Mouse (Mus musculus) MEL (cell line): ENCODE results near the gene Zfp422. TPM values are rescaled to one million over a fixed set of nuclear protein-coding genes. Genes with fewer than 3 reads are reported as not detected.

Experiments
- DNase-seq: peaks from one replicate; pipeline ENCODE4 v3.0.0; 2011; ENCODE audit warnings: low read depth, low spot score
- H3K27ac ChIP-seq: 2 replicates; pipeline ENCODE4 v1.5.1; 2012; ENCODE audit warnings: low read depth, mild to moderate bottlenecking, control low read depth, low read length, moderate library complexity; ENCODE audit not compliant: control insufficient read depth
- H3K27me3 ChIP-seq, 2 experiments: fragments of 150-350 bp in 1 of 2; sonication (generic) in 1 of 2; 2 replicates each; pipeline ENCODE4 v1.6.1; 2012; ENCODE audit warnings: low read length in 2 of 2, mild to moderate bottlenecking in 2 of 2, improper control_type of control experiment in 1 of 2, moderate library complexity in 1 of 2; ENCODE audit not compliant: insufficient read depth in 2 of 2, control insufficient read depth in 1 of 2
- H3K36me3 ChIP-seq, 2 experiments: 2 replicates each; pipeline ENCODE4 v1.6.1; 2012 to 2014; ENCODE audit warnings: low read length in 2 of 2, improper control_type of control experiment in 1 of 2, inconsistent platforms in 1 of 2, mild to moderate bottlenecking in 1 of 2; ENCODE audit not compliant: insufficient read depth in 2 of 2, control insufficient read depth in 1 of 2
- H3K4me1 ChIP-seq, 2 experiments: fragments of 150-350 bp in 1 of 2; sonication (generic) in 1 of 2; 2 replicates each; pipeline ENCODE4 v1.6.1; 2012; ENCODE audit warnings: low read length in 2 of 2, improper control_type of control experiment in 1 of 2, mild to moderate bottlenecking in 1 of 2; ENCODE audit not compliant: insufficient read depth in 2 of 2, control insufficient read depth in 1 of 2
- H3K4me3 ChIP-seq, 2 experiments: fragments of 150-350 bp in 1 of 2; sonication (generic) in 1 of 2; 2 replicates each; pipeline ENCODE4 v1.5.1; 2012; ENCODE audit warnings: low read depth in 2 of 2, low read length in 2 of 2, mild to moderate bottlenecking in 2 of 2, moderate library complexity in 2 of 2, control low read depth in 1 of 2, improper control_type of control experiment in 1 of 2; ENCODE audit not compliant: control insufficient read depth in 1 of 2, insufficient read depth in 1 of 2
- H3K79me2 ChIP-seq: 2 replicates; pipeline ENCODE4 v1.6.1; 2012; ENCODE audit warnings: mild to moderate bottlenecking, low read length, moderate library complexity; ENCODE audit not compliant: control insufficient read depth, poor library complexity, insufficient read depth
- H3K9ac ChIP-seq: 2 replicates; pipeline ENCODE4 v1.6.1; 2012; ENCODE audit warnings: low read depth, mild to moderate bottlenecking, control low read depth, low read length, moderate library complexity; ENCODE audit not compliant: control insufficient read depth, poor library complexity, severe bottlenecking
- H3K9me3 ChIP-seq: fragments of 150-350 bp; sonication (generic); replicated peaks from 2 replicates; pipeline ENCODE4 v1.6.1; 2012; ENCODE audit warnings: mild to moderate bottlenecking, low read length, improper control_type of control experiment, moderate library complexity; ENCODE audit not compliant: insufficient read depth
- CTCF ChIP-seq, 3 experiments: IDR thresholded peaks in 2 of 3; conservative IDR thresholded peaks in 1 of 3; 2 replicates each; pipeline ENCODE4 v1.5.1; 2011 to 2012; ENCODE audit warnings: low read length in 3 of 3, low read depth in 2 of 3, mild to moderate bottlenecking in 2 of 3, improper control_type of control experiment in 1 of 3, inconsistent platforms in 1 of 3, mixed read lengths in 1 of 3, moderate library complexity in 1 of 3; ENCODE audit not compliant: control insufficient read depth in 1 of 3, insufficient read depth in 1 of 3, poor library complexity in 1 of 3, severe bottlenecking in 1 of 3
- E2F4 ChIP-seq: IDR thresholded peaks from 2 replicates; pipeline ENCODE4 v1.6.1; 2011; ENCODE audit warnings: low read depth, low read length, improper control_type of control experiment, borderline replicate concordance
- ELF1 ChIP-seq: IDR thresholded peaks from 2 replicates; pipeline ENCODE4 v1.6.1; 2014; ENCODE audit warnings: low read depth, mild to moderate bottlenecking, inconsistent platforms, low read length, improper control_type of control experiment, moderate library complexity
- ETS1 ChIP-seq: IDR thresholded peaks from 2 replicates; pipeline ENCODE4 v1.6.1; 2012; ENCODE audit warnings: low read depth, mild to moderate bottlenecking, inconsistent platforms, low read length, improper control_type of control experiment, moderate library complexity
- GABPA ChIP-seq: IDR thresholded peaks from 2 replicates; pipeline ENCODE4 v1.6.1; 2012; ENCODE audit warnings: low read depth, mild to moderate bottlenecking, inconsistent platforms, low read length, improper control_type of control experiment, moderate library complexity
- JUND ChIP-seq: IDR thresholded peaks from 2 replicates; pipeline ENCODE4 v1.6.1; 2011; ENCODE audit warnings: low read depth, mild to moderate bottlenecking, improper control_type of control experiment, low read length
- KAT2A ChIP-seq: conservative IDR thresholded peaks from 2 replicates; pipeline ENCODE4 v1.6.1; 2012; ENCODE audit warnings: low read depth, low read length, improper control_type of control experiment, inconsistent platforms
- MAX ChIP-seq: IDR thresholded peaks from 2 replicates; pipeline ENCODE4 v1.6.1; 2011; ENCODE audit warnings: low read length, improper control_type of control experiment
- MAZ ChIP-seq: IDR thresholded peaks from 2 replicates; pipeline ENCODE4 v1.6.1; 2012; ENCODE audit warnings: low read depth, mild to moderate bottlenecking, inconsistent platforms, low read length, improper control_type of control experiment
- MEF2A ChIP-seq: IDR thresholded peaks from 2 replicates; pipeline ENCODE4 v1.6.1; 2014; ENCODE audit warnings: low read depth, mild to moderate bottlenecking, inconsistent platforms, low read length, improper control_type of control experiment; ENCODE audit not compliant: poor library complexity, insufficient replicate concordance, severe bottlenecking; ENCODE audit errors: extremely low read depth
- MYB ChIP-seq: IDR thresholded peaks from 2 replicates; pipeline ENCODE4 v1.6.1; 2011; ENCODE audit warnings: mild to moderate bottlenecking, low read depth, low read length, improper control_type of control experiment
- POLR2A ChIP-seq, 2 experiments: IDR thresholded peaks; 2 replicates each; pipeline ENCODE4 v1.6.1; 2011 to 2012; ENCODE audit warnings: low read length in 2 of 2, mild to moderate bottlenecking in 2 of 2, control low read depth in 1 of 2, improper control_type of control experiment in 1 of 2, low read depth in 1 of 2, moderate library complexity in 1 of 2; ENCODE audit not compliant: control insufficient read depth in 1 of 2, insufficient read depth in 1 of 2, poor library complexity in 1 of 2
- POLR2AphosphoS2 ChIP-seq: IDR thresholded peaks from 2 replicates; pipeline ENCODE4 v1.6.1; 2011; ENCODE audit warnings: low read length, improper control_type of control experiment
- POLR2AphosphoS5 ChIP-seq: IDR thresholded peaks from 2 replicates; pipeline ENCODE4 v1.6.1; 2012; ENCODE audit warnings: low read depth, borderline replicate concordance, mild to moderate bottlenecking, inconsistent platforms, low read length, moderate library complexity, mixed read lengths
- RAD21 ChIP-seq: IDR thresholded peaks from 2 replicates; pipeline ENCODE4 v1.6.1; 2011; ENCODE audit warnings: mild to moderate bottlenecking, low read depth, low read length, improper control_type of control experiment
- RCOR1 ChIP-seq: IDR thresholded peaks from 2 replicates; pipeline ENCODE4 v1.6.1; 2012; ENCODE audit warnings: low read depth, mild to moderate bottlenecking, inconsistent platforms, low read length, improper control_type of control experiment
- TAL1 ChIP-seq: IDR thresholded peaks from 2 replicates; pipeline ENCODE4 v1.6.1; 2012; ENCODE audit warnings: mild to moderate bottlenecking, inconsistent platforms, low read length, moderate library complexity, mixed read lengths
- TCF12 ChIP-seq: IDR thresholded peaks from 2 replicates; pipeline ENCODE4 v1.6.1; 2014; ENCODE audit warnings: low read depth, mild to moderate bottlenecking, inconsistent platforms, low read length, improper control_type of control experiment, moderate library complexity
- UBTF ChIP-seq: IDR thresholded peaks from 2 replicates; pipeline ENCODE4 v1.6.1; 2012; ENCODE audit warnings: low read depth, mild to moderate bottlenecking, inconsistent platforms, low read length, improper control_type of control experiment, moderate library complexity, borderline replicate concordance; ENCODE audit not compliant: insufficient read depth
- USF2 ChIP-seq, 2 experiments: IDR thresholded peaks; 2 replicates each; pipeline ENCODE4 v1.6.1; 2011 to 2012; ENCODE audit warnings: improper control_type of control experiment in 2 of 2, low read length in 2 of 2, borderline replicate concordance in 1 of 2, inconsistent platforms in 1 of 2, low read depth in 1 of 2, mild to moderate bottlenecking in 1 of 2; ENCODE audit not compliant: insufficient read depth in 1 of 2
- ZC3H11A ChIP-seq: IDR thresholded peaks from 2 replicates; pipeline ENCODE4 v1.6.1; 2012; ENCODE audit warnings: low read depth, mild to moderate bottlenecking, inconsistent platforms, low read length, improper control_type of control experiment
- ZKSCAN1 ChIP-seq: IDR thresholded peaks from 2 replicates; pipeline ENCODE4 v1.6.1; 2012; ENCODE audit warnings: low read depth, mild to moderate bottlenecking, inconsistent platforms, low read length, improper control_type of control experiment, moderate library complexity
- ZMIZ1 ChIP-seq: IDR thresholded peaks from 2 replicates; pipeline ENCODE4 v1.6.1; 2012; ENCODE audit warnings: low read depth, mild to moderate bottlenecking, inconsistent platforms, low read length, improper control_type of control experiment, moderate library complexity
- ZNF384 ChIP-seq: IDR thresholded peaks from 2 replicates; pipeline ENCODE4 v1.6.1; 2012; ENCODE audit warnings: low read depth, mild to moderate bottlenecking, inconsistent platforms, low read length, improper control_type of control experiment
- polyA plus RNA-seq, 2 experiments: library from polyadenylated mRNA; stranded (reverse) in 1 of 2; unstranded in 1 of 2; fragments of >175 nt in 1 of 2; fragments of >200 nt in 1 of 2; gene quantifications; 2 replicates each; pipeline versions ENCODE4 v1.2.1 to v1.2.4; 2012; ENCODE audit warnings: low replicate concordance in 2 of 2, low read depth in 1 of 2; ENCODE audit not compliant: insufficient read length in 2 of 2, insufficient read depth in 1 of 2, missing spikeins in 1 of 2
- total RNA-seq: library from RNA; depleted of rRNA; stranded (reverse); fragments of 300-350 nt; gene quantifications from 2 replicates; pipeline ENCODE4 v1.2.3, GENCODE M21; 2012

The Zfp422 gene
- total and polyA plus RNA-seq, 3 experiments: 0.32 TPM; not detected in 2

DNA sequence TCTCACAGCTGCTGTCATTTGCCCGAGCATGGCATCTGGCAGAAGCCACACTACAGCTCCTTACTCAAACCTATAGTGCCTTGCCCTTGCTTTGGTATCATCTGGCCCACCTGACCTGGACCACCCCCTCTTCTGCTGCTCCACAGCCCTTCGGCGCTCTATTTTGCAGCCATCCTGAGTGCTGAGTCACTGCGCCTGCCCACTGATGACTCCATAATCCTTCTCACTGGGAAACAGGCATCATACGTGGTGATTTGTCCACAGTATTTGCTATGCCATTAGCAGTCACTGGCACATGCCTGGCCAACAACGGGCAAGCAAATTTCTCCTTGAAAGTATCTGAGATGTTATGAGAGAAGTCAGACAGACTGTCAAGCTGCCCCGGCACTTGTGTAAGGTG is 21.0 kb upstream of the Zfp422 start:
- H3K9ac ChIP-seq: no peak overlapping the region
- H3K36me3 ChIP-seq: no peaks in the 10 kb centered on the region
- no peak overlapping the region for H3K4me3 ChIP-seq
- no peak for DNase-seq
- H3K4me1 ChIP-seq: no peaks in the 10 kb centered on the region
- H3K79me2 ChIP-seq: no peaks in the 10 kb centered on the region
- TF ChIP-seq TAL1 (no peak), POLR2A (IDR thresholded peaks at IDR 0.05; ENCODE audit: control insufficient read depth in 1 of 2, insufficient read depth in 1 of 2, low read depth in 1 of 2, low read length in 2 of 2, poor library complexity in 1 of 2) (no peak), ETS1 (no peak), ZMIZ1 (no peak), E2F4 (no peak), MYB (no peak)
- TF ChIP-seq, all 39 proteins: peak for 0
- no peak overlapping the region for H3K27ac ChIP-seq
- no peaks in the 10 kb centered on the region for H3K27me3 ChIP-seq
- H3K9me3 ChIP-seq: no peaks in the 10 kb centered on the region

DNA sequence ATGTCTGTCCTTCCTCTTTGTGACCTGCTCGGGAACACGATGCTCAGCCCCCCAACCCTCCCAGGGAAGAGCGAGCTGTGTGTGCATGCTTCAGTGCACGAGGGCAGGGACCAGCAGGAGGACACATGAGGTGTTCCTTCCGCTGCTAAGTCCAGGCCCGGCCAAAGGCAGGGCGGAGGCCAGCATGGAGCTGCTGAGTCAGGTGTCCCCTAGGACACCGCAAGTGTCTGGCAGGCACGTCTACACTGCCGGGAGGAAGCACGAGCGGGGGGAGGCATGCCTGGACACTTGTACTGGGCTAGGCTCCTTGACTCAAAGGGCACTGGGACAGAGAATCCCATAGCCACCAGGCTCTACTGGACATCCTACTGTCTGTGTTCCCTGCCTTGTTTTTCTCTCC is 19.0 kb upstream of the Zfp422 start:
- no peak overlapping the region for H3K4me3 ChIP-seq
- no peak overlapping the region for H3K9ac ChIP-seq
- no peaks in the 10 kb centered on the region for H3K79me2 ChIP-seq
- DNase-seq: no peak
- TF ChIP-seq POLR2AphosphoS2 (no peak), UBTF (no peak), JUND (no peak), POLR2AphosphoS5 (no peak), MEF2A (no peak), ELF1 (no peak), E2F4 (no peak), MAX (no peak), TCF12 (no peak), ZC3H11A (no peak), KAT2A (no peak), RCOR1 (no peak), MYB (no peak), ZNF384 (no peak), CTCF (IDR thresholded peaks at IDR 0.05 in 2 of 3, conservative IDR thresholded peaks at IDR 0.05 in 1 of 3; ENCODE audit: control insufficient read depth in 1 of 3, insufficient read depth in 1 of 3, low read depth in 2 of 3, low read length in 3 of 3, poor library complexity in 1 of 3, severe bottlenecking in 1 of 3) (no peak), GABPA (no peak), MAZ (no peak), RAD21 (no peak), ZKSCAN1 (no peak), USF2 (IDR thresholded peaks at IDR 0.05; ENCODE audit: borderline replicate concordance in 1 of 2, insufficient read depth in 1 of 2, low read depth in 1 of 2, low read length in 2 of 2) (no peak)
- H3K27ac ChIP-seq: no peak overlapping the region
- no peaks in the 10 kb centered on the region for H3K9me3 ChIP-seq
- H3K4me1 ChIP-seq: no peaks in the 10 kb centered on the region
- H3K36me3 ChIP-seq: no peaks in the 10 kb centered on the region
- no peaks in the 10 kb centered on the region for H3K27me3 ChIP-seq
